Mouse (Mus musculus): ENCODE measurements around the gene Insrr.

Gene Insrr

GRCm38 (mm10) chr3:87796736-87797334, at the start of gene Insrr:
Insrr (plus strand) TSS chr3:87796951.
- in situ Hi-C loops (cut with MboI, MseI): loop anchor here (5.0 kb wide), 1 partner anchor 55 kb away; no protein-coding TSS in a partner anchor

- in situ Hi-C loops (cut with MboI, MseI): no loop called here
These were observed 48.3 kb upstream of the Insrr start, which contains the start of gene Lrrc71 for GRCm38 (mm10) chr3:87748431-87748830. Lrrc71 (minus strand) TSS chr3:87748625.

- in situ Hi-C loops (cut with MboI, MseI): no loop called here
These were observed 47.7 kb upstream of the Insrr start for GRCm38 (mm10) chr3:87749036-87749435.

- in situ Hi-C loops (cut with MboI, MseI): no loop called here
These were observed 46.8 kb upstream of the Insrr start for GRCm38 (mm10) chr3:87749977-87750376.

- in situ Hi-C loops (cut with MboI, MseI): no loop called here
These were observed 44.2 kb upstream of the Insrr start for GRCm38 (mm10) chr3:87752567-87752966.

GRCm38 (mm10) chr3:87753829-87754228, 42.9 kb upstream of the Insrr start:
- in situ Hi-C loops (cut with MboI, MseI): no loop called here

- in situ Hi-C loops (cut with MboI, MseI): no loop called here
These were observed 40.8 kb upstream of the Insrr start for GRCm38 (mm10) chr3:87755964-87756363.

GRCm38 (mm10) chr3:87756488-87756887, 40.3 kb upstream of the Insrr start:
- in situ Hi-C loops (cut with MboI, MseI): no loop called here

- in situ Hi-C loops (cut with MboI, MseI): no loop called here
These were observed 38.1 kb upstream of the Insrr start for GRCm38 (mm10) chr3:87758641-87759040.

- in situ Hi-C loops (cut with MboI, MseI): no loop called here
These were observed 35.1 kb upstream of the Insrr start for GRCm38 (mm10) chr3:87761408-87762375.

- in situ Hi-C loops (cut with MboI, MseI): no loop called here
These were observed 33.5 kb upstream of the Insrr start for GRCm38 (mm10) chr3:87763202-87763601.

- in situ Hi-C loops (cut with MboI, MseI): no loop called here
These were observed 33.0 kb upstream of the Insrr start for GRCm38 (mm10) chr3:87763683-87764289.

- in situ Hi-C loops (cut with MboI, MseI): no loop called here
These were observed 32.2 kb upstream of the Insrr start for GRCm38 (mm10) chr3:87764506-87764905.

- in situ Hi-C loops (cut with MboI, MseI): no loop called here
These were observed 31.7 kb upstream of the Insrr start for GRCm38 (mm10) chr3:87765091-87765490.

- in situ Hi-C loops (cut with MboI, MseI): no loop called here
These were observed 31.0 kb upstream of the Insrr start for GRCm38 (mm10) chr3:87765631-87766283.

- in situ Hi-C loops (cut with MboI, MseI): no loop called here
These were observed 30.5 kb upstream of the Insrr start for GRCm38 (mm10) chr3:87766284-87766667.

- in situ Hi-C loops (cut with MboI, MseI): no loop called here
These were observed 29.0 kb upstream of the Insrr start for GRCm38 (mm10) chr3:87767764-87768163.

- in situ Hi-C loops (cut with MboI, MseI): no loop called here
These were observed 28.3 kb upstream of the Insrr start for GRCm38 (mm10) chr3:87768431-87768830.

- in situ Hi-C loops (cut with MboI, MseI): no loop called here
These were observed 27.9 kb upstream of the Insrr start for GRCm38 (mm10) chr3:87768844-87769243.

GRCm38 (mm10) chr3:87769506-87769905, 27.2 kb upstream of the Insrr start:
- in situ Hi-C loops (cut with MboI, MseI): no loop called here

- in situ Hi-C loops (cut with MboI, MseI): no loop called here
These were observed 26.5 kb upstream of the Insrr start for GRCm38 (mm10) chr3:87770280-87770679.

- in situ Hi-C loops (cut with MboI, MseI): no loop called here
These were observed 25.7 kb upstream of the Insrr start for GRCm38 (mm10) chr3:87771088-87771487.
